21 mouse cellular contexts compared by ENCODE assay signal in the genomic region with DNA sequence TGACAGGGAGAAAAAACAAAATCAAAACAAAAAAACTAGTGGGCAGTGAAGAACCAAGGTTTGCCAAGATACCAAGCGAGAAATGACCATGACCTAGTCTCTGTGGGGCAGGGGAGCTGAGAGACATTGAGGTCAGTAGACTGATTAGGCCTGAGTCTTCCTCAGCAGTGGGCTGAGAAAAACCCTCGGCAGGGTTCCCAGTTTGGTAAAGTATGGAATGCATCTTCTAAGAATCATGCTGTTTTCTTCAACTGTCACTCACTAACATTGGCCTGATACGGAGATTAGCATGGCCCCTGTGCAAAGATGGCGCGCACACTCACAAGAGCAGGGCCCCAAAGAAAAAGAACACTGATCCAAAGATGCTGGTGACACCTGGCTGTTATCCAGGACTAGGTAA. TPM values are rescaled to one million over a fixed set of nuclear protein-coding genes. Genes with fewer than 3 reads are reported as not detected.
DNase-seq lines count a peak whose midpoint lies in the region; ATAC-seq and TF ChIP-seq lines count a peak whose summit lies in the region.
"Had no signal": no experiment of that assay in that cellular context is flagged by ENCODE, and none has a peak within 500 bp of the region (broad histone marks: within the 10 kb centered on the region; RNA-seq: fewer than 3 reads in every experiment).

No protein-coding gene starts in this region.

- no peak overlapping the region; the same call in 1 of the 2 replicates for H3K27ac ChIP-seq in kidney, embryonic 14.5 days (ENCODE audit: low read depth, low read length)
- no peak overlapping the region for H3K27ac ChIP-seq in kidney, adult 2 months (ENCODE audit: insufficient read depth, low read depth, low read length)
- H3K27ac ChIP-seq in lung, postnatal 0 days (ENCODE audit: low read length) = peak overlapping the region; percentile 35; the same call in 1 of the 2 replicates
- no peak overlapping the region; the same call in 1 of the 2 replicates for H3K27ac ChIP-seq in liver, embryonic 11.5 days (ENCODE audit: low read depth, low read length)
- no peak overlapping the region for H3K27ac ChIP-seq in hindbrain, embryonic 16.5 days (ENCODE audit: low read depth, low read length)
- H3K27ac ChIP-seq: hindbrain, postnatal 0 days; neural tube, embryonic 15.5 days had no signal

- no peak for TF ChIP-seq POLR2A in kidney, adult 2 months (IDR thresholded peaks at IDR 0.05; ENCODE audit: low read depth, low read length)

- TF ChIP-seq EP300 in lung, postnatal 0 days (IDR thresholded peaks at IDR 0.05) = no peak

- no peaks in the 10 kb centered on the region for H3K27me3 ChIP-seq in kidney, embryonic 14.5 days (ENCODE audit: control insufficient read depth, insufficient read depth, low read length)
- H3K27me3 ChIP-seq in kidney, adult 2 months (replicated peaks; ENCODE audit: control insufficient read depth, insufficient read depth, low read length) = no peaks in the 10 kb centered on the region
- no peaks in the 10 kb centered on the region for H3K27me3 ChIP-seq in lung, postnatal 0 days (replicated peaks; ENCODE audit: insufficient read depth, low read length)
- H3K27me3 ChIP-seq in liver, embryonic 11.5 days (replicated peaks; ENCODE audit: control insufficient read depth, insufficient read depth, low read length) = peaks cover 39% of the 10 kb centered on the region
- peaks cover 2% of the 10 kb centered on the region for H3K27me3 ChIP-seq in hindbrain, embryonic 16.5 days (replicated peaks; ENCODE audit: control insufficient read depth, insufficient read depth, low read length)

- peaks cover 3% of the 10 kb centered on the region; the same call in 1 of the 2 replicates for H3K36me3 ChIP-seq in kidney, embryonic 14.5 days (ENCODE audit: control insufficient read depth, insufficient read depth, low read length)
- no peaks in the 10 kb centered on the region for H3K36me3 ChIP-seq in kidney, adult 2 months (ENCODE audit: control insufficient read depth, insufficient read depth, low read length)
- H3K36me3 ChIP-seq in lung, postnatal 0 days (ENCODE audit: insufficient read depth, low read length) = no peaks in the 10 kb centered on the region
- no peaks in the 10 kb centered on the region for H3K36me3 ChIP-seq in liver, embryonic 11.5 days (ENCODE audit: control insufficient read depth, insufficient read depth, low read length)
- H3K36me3 ChIP-seq in hindbrain, embryonic 16.5 days (ENCODE audit: control insufficient read depth, insufficient read depth, low read length) = no peaks in the 10 kb centered on the region
- H3K36me3 ChIP-seq: neural tube, embryonic 15.5 days had no signal

- WGBS in kidney, embryonic 14.5 days = 91% methylated on average over 5 of the region's 5 CpGs
- WGBS in kidney, adult 2 months = 68% methylated on average over 5 of the region's 5 CpGs
- WGBS in lung, postnatal 0 days = 69% methylated on average over 5 of the region's 5 CpGs
- 83% methylated on average over 5 of the region's 5 CpGs for WGBS in liver, embryonic 11.5 days
- 85% methylated on average over 5 of the region's 5 CpGs for WGBS in hindbrain, embryonic 16.5 days

- peak overlapping the region; percentile 94 for H3K4me2 ChIP-seq in kidney, embryonic 14.5 days (replicated peaks; ENCODE audit: low read depth, low read length)
- peak overlapping the region; percentile 36 for H3K4me2 ChIP-seq in lung, postnatal 0 days (replicated peaks; ENCODE audit: low read depth, low read length)
- peak overlapping the region; percentile 68 for H3K4me2 ChIP-seq in liver, embryonic 11.5 days
- no peak overlapping the region for H3K4me2 ChIP-seq in hindbrain, embryonic 16.5 days (ENCODE audit: low read length)

- no peak for ATAC-seq in kidney, embryonic 14.5 days (ENCODE audit: low FRiP score, low TSS enrichment)
- ATAC-seq in lung, postnatal 0 days = no peak
- no peak for ATAC-seq in liver, embryonic 11.5 days (replicated peaks; ENCODE audit: low FRiP score)
- no peak for ATAC-seq in hindbrain, embryonic 16.5 days
- ATAC-seq: activated CD4-positive, CD25-positive, alpha-beta regulatory T cell, adult 4 months; hindbrain, postnatal 0 days had no signal

- TF ChIP-seq CTCF in kidney, adult 2 months (conservative IDR thresholded peaks at IDR 0.05; ENCODE audit: insufficient read depth, insufficient read length, low read depth, low read length) = no peak
- no peak for TF ChIP-seq CTCF in lung, postnatal 0 days (IDR thresholded peaks at IDR 0.05)

- H3K9ac ChIP-seq in kidney, embryonic 14.5 days (ENCODE audit: low read depth, low read length) = no peak overlapping the region
- H3K9ac ChIP-seq in lung, postnatal 0 days (replicated peaks; ENCODE audit: low read depth) = no peak overlapping the region
- H3K9ac ChIP-seq in liver, embryonic 11.5 days (ENCODE audit: low read depth, low read length) = no peak overlapping the region
- H3K9ac ChIP-seq in hindbrain, embryonic 16.5 days (ENCODE audit: low read depth, low read length) = no peak overlapping the region
- H3K9ac ChIP-seq: neural tube, embryonic 15.5 days had no signal

- 0 out of 2 replicates have a peak, but pooled peaks cover 4% of the 10 kb centered on the region for H3K4me1 ChIP-seq in kidney, embryonic 14.5 days (ENCODE audit: control insufficient read depth, insufficient read depth, low read length)
- peaks cover 3% of the 10 kb centered on the region; the same call in 1 of the 2 replicates for H3K4me1 ChIP-seq in kidney, adult 2 months (ENCODE audit: control insufficient read depth, insufficient read depth, low read length)
- no peaks in the 10 kb centered on the region for H3K4me1 ChIP-seq in lung, postnatal 0 days (ENCODE audit: insufficient read depth, low read depth, low read length)
- H3K4me1 ChIP-seq in liver, embryonic 11.5 days (replicated peaks; ENCODE audit: control insufficient read depth, insufficient read depth, low read length) = 0 out of 2 replicates have a peak, but pooled peaks cover 2% of the 10 kb centered on the region
- H3K4me1 ChIP-seq in hindbrain, embryonic 16.5 days (ENCODE audit: control insufficient read depth, insufficient read depth, low read depth, low read length) = peaks cover 7% of the 10 kb centered on the region

- DNase-seq in kidney, adult 2 months = no peak
- no peak for DNase-seq in lung, postnatal 0 days (ENCODE audit: low spot score)
- no peak for DNase-seq in lung, postnatal 14 days
- no peak for DNase-seq in liver, embryonic 11.5 days (ENCODE audit: low spot score)
- no peak for DNase-seq in heart, postnatal 4 days
- DNase-seq: cerebellum, postnatal 10 days; embryo, embryonic 11 days; thymus, postnatal 14 days had no signal

- peak overlapping the region; percentile 63; the same call in 1 of the 2 replicates for H3K4me3 ChIP-seq in kidney, embryonic 14.5 days (ENCODE audit: low read length)
- no peak overlapping the region for H3K4me3 ChIP-seq in kidney, adult 2 months (ENCODE audit: insufficient read depth, low read depth, low read length)
- no peak overlapping the region for H3K4me3 ChIP-seq in lung, postnatal 0 days (ENCODE audit: low read depth, low read length)
- H3K4me3 ChIP-seq in liver, embryonic 11.5 days (ENCODE audit: low read depth, low read length) = 0 out of 2 replicates have a peak overlapping the region, but pooled peaks have one; percentile 52
- no peak overlapping the region for H3K4me3 ChIP-seq in hindbrain, embryonic 16.5 days (ENCODE audit: low read length)

- H3K9me3 ChIP-seq in kidney, embryonic 14.5 days (ENCODE audit: control insufficient read depth, low read length) = no peaks in the 10 kb centered on the region
- H3K9me3 ChIP-seq in lung, postnatal 0 days (ENCODE audit: low read length) = no peaks in the 10 kb centered on the region
- no peaks in the 10 kb centered on the region for H3K9me3 ChIP-seq in liver, embryonic 11.5 days (ENCODE audit: control insufficient read depth, low read length)
- no peaks in the 10 kb centered on the region for H3K9me3 ChIP-seq in hindbrain, embryonic 16.5 days (ENCODE audit: control insufficient read depth, low read length)
- H3K9me3 ChIP-seq: neural tube, embryonic 15.5 days had no signal

RNA-seq across cellular contexts. Expression of gene Fgfr4, which starts 1.5 kb away (rescaled TPM):
- polyA plus RNA-seq in kidney, embryonic 14.5 days (2014; fragmentation: Nextera tagmentation; extraction: Ambion mirVana) = 9.9 and 14.9 TPM in 2 replicates
- polyA plus RNA-seq in kidney, adult 2 months (2012; rRNA removed) = 35.3 and 43.5 TPM in 2 replicates
- 18.9 and 19.3 TPM in 2 replicates for polyA plus RNA-seq in lung, postnatal 0 days (2015; fragmentation: Nextera tagmentation; extraction: Ambion mirVana)
- polyA plus RNA-seq in liver, embryonic 11.5 days (2014; fragmentation: Nextera tagmentation; extraction: Ambion mirVana) = 6.8 and 8.0 TPM in 2 replicates
- total RNA-seq in heart, postnatal 4 days (2021) = 1 to 10 TPM in 1 of 2 experiments, under 1 TPM in 1; 0.61 to 1.3 TPM
- 1.3 and 1.6 TPM in 2 replicates for polyA plus RNA-seq in hindbrain, embryonic 16.5 days (2015; fragmentation: Nextera tagmentation; extraction: Ambion mirVana)
- polyA plus RNA-seq: activated CD4-positive, CD25-positive, alpha-beta regulatory T cell, adult 4 months had no signal

RNA-seq across cellular contexts. Expression of gene Gm17617, which starts 20.6 kb away (rescaled TPM):
- not detected in 2 replicates for polyA plus RNA-seq in kidney, embryonic 14.5 days (2014; fragmentation: Nextera tagmentation; extraction: Ambion mirVana)
- not detected in 2 replicates for polyA plus RNA-seq in kidney, adult 2 months (2012; rRNA removed)
- not detected in 2 replicates for polyA plus RNA-seq in lung, postnatal 0 days (2015; fragmentation: Nextera tagmentation; extraction: Ambion mirVana)
- polyA plus RNA-seq in liver, embryonic 11.5 days (2014; fragmentation: Nextera tagmentation; extraction: Ambion mirVana) = not detected in 2 replicates
- total RNA-seq in heart, postnatal 4 days (2021) = not detected
- not detected in 2 replicates for polyA plus RNA-seq in hindbrain, embryonic 16.5 days (2015; fragmentation: Nextera tagmentation; extraction: Ambion mirVana)
- total RNA-seq: adrenal gland, postnatal 4 days; gastrocnemius, postnatal 4 days; heart, postnatal 25 days; hindbrain, postnatal 0 days had no signal
- polyA plus RNA-seq: activated CD4-positive, CD25-positive, alpha-beta regulatory T cell, adult 4 months; frontal cortex, adult 2 months; heart, embryonic 11.5 days; hindbrain, postnatal 0 days; large intestine, adult 2 months; midbrain, embryonic 11.5 days; neural tube, embryonic 15.5 days; small intestine, adult 2 months had no signal

RNA-seq across cellular contexts. Expression of gene Zfp346, which starts 48.8 kb away (rescaled TPM):
- 13.8 and 25.4 TPM in 2 replicates for polyA plus RNA-seq in kidney, embryonic 14.5 days (2014; fragmentation: Nextera tagmentation; extraction: Ambion mirVana)
- polyA plus RNA-seq in kidney, adult 2 months (2012; rRNA removed) = 13.7 TPM in 2 replicates
- polyA plus RNA-seq in lung, postnatal 0 days (2015; fragmentation: Nextera tagmentation; extraction: Ambion mirVana) = 6.9 and 7.9 TPM in 2 replicates
- polyA plus RNA-seq in liver, embryonic 11.5 days (2014; fragmentation: Nextera tagmentation; extraction: Ambion mirVana) = 18.9 and 19.5 TPM in 2 replicates
- 10 to 100 TPM; 17.7 to 20.1 TPM for total RNA-seq in heart, postnatal 4 days (2021)
- 29.8 and 30.6 TPM in 2 replicates for polyA plus RNA-seq in hindbrain, embryonic 16.5 days (2015; fragmentation: Nextera tagmentation; extraction: Ambion mirVana)

RNA-seq across cellular contexts. Expression of gene Uimc1, which starts 53.9 kb away (rescaled TPM):
- 28.1 and 29.6 TPM in 2 replicates for polyA plus RNA-seq in kidney, embryonic 14.5 days (2014; fragmentation: Nextera tagmentation; extraction: Ambion mirVana)
- 5.1 and 6.5 TPM in 2 replicates for polyA plus RNA-seq in kidney, adult 2 months (2012; rRNA removed)
- polyA plus RNA-seq in lung, postnatal 0 days (2015; fragmentation: Nextera tagmentation; extraction: Ambion mirVana) = 21.6 and 24.3 TPM in 2 replicates
- polyA plus RNA-seq in liver, embryonic 11.5 days (2014; fragmentation: Nextera tagmentation; extraction: Ambion mirVana) = 29.1 and 30.4 TPM in 2 replicates
- total RNA-seq in heart, postnatal 4 days (2021) = 10 to 100 TPM; 28.9 to 30.9 TPM
- 18.2 and 18.5 TPM in 2 replicates for polyA plus RNA-seq in hindbrain, embryonic 16.5 days (2015; fragmentation: Nextera tagmentation; extraction: Ambion mirVana)

RNA-seq across cellular contexts. Expression of gene Nsd1, which starts 55.6 kb away (rescaled TPM):
- 71.2 and 93.6 TPM in 2 replicates for polyA plus RNA-seq in kidney, embryonic 14.5 days (2014; fragmentation: Nextera tagmentation; extraction: Ambion mirVana)
- 17.6 and 19.6 TPM in 2 replicates for polyA plus RNA-seq in kidney, adult 2 months (2012; rRNA removed)
- polyA plus RNA-seq in lung, postnatal 0 days (2015; fragmentation: Nextera tagmentation; extraction: Ambion mirVana) = 52.4 and 55.7 TPM in 2 replicates
- 35.5 and 41.3 TPM in 2 replicates for polyA plus RNA-seq in liver, embryonic 11.5 days (2014; fragmentation: Nextera tagmentation; extraction: Ambion mirVana)
- total RNA-seq in heart, postnatal 4 days (2021) = 100 to 1,000 TPM; 107 to 108 TPM
- 40.8 and 46.3 TPM in 2 replicates for polyA plus RNA-seq in hindbrain, embryonic 16.5 days (2015; fragmentation: Nextera tagmentation; extraction: Ambion mirVana)

Comparison
In these comparisons a context has a peak if more than half of its experiments do, and no peak if none do; other contexts are left out.
1. H3K4me3 ChIP-seq: peak in kidney, embryonic 14.5 days (single experiment) and liver, embryonic 11.5 days (single experiment); none in kidney, adult 2 months (single experiment), lung, postnatal 0 days (single experiment) and hindbrain, embryonic 16.5 days (single experiment).